Mouse (Mus musculus): Measurements from ENCODE around the gene Actn1. TPM values are rescaled to one million over a fixed set of nuclear protein-coding genes. Genes with fewer than 3 reads are reported as not detected.
A peak's percentile ranks its signal among the peaks of the same experiment; 100 is the strongest.

The Actn1 gene
- total RNA-seq, 2 experiments from 2014 or later: 46.3 to 57.4 TPM

DNA sequence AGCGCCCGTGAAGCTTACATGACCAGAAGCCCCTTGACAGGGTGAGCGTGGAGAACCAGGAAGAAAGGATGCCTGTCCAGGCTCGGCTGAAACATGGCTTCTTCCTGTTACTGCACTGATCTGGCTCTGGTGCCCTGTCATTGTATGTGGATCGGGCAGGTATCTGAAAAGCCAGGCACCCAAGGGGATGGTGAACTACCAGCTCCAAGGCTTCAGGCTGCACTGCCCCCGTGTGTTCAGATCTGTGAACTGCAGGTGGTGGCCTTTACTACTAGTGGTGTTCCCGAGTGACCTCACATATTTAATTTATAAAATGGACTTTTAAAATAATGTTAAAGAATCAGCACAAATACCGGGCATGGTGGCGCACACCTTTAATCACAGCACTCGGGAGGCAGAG is 62.8 kb downstream of the Actn1 start:
- DNase-seq (ENCODE audit: low spot score in 2 of 2): peak in 1 of 2 experiments; percentile 50

DNA sequence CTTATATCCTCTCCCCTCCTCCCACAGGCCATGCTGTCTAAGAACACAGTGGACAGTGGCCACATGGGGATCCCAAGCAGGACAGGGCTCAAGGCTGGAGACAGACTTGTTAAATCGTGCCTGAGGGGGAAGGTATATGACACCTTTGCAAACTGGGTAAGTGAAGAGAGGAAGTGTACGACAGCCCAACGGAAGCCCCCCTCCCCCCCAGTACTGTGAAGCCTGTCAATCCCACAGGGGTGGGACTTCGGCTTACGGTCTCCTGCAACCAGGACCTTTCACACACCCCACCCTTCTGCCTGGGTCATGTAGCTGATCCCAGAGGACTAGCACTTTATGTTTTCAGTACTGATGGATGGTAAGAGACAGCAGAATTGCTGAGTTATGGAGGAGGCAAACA is 68.4 kb downstream of the Actn1 start:
- no peak for DNase-seq (ENCODE audit: low spot score in 2 of 2)

DNA sequence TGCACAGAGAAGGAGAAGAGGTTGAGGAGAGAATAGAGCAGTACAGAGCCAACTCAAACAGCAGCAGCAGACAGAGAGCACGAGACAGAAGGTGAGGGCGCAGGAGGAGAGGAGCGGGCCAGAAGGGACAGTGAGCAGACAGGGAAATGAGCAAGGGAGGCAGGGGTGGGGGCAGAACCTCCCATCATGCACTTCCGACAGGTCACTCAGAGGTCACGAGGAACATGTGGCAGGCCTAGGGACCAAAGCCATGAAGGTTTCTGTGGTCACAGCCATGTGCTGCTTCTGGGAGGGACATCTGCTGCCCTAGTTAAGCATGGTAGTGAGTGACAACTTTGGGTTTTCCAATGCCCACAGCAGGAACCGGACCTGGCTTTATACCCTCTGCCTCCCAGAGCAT is 68.8 kb downstream of the Actn1 start:
- DNase-seq (ENCODE audit: low spot score in 2 of 2): no peak

DNA sequence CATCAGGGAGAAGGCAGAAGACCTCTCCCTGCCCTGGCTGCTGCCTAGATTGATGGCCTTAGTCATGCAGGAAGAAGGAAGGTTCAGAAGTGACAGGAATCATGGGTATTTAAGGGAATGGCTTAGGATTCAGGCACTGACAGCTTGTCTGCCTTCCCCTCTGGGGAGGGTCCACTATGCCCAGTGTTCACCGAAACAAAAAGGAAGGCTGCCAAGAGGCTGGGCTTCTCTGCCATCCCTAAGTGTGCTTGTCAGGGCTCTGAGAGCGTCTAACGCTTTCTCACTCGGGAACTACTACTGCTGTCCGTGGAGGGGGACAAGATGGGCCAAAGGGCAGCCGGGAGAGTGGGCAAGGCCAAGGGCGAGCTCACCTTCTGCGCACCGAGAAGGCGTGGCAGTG is 69.3 kb downstream of the Actn1 start:
- no peak for DNase-seq (ENCODE audit: low spot score in 2 of 2)

DNA sequence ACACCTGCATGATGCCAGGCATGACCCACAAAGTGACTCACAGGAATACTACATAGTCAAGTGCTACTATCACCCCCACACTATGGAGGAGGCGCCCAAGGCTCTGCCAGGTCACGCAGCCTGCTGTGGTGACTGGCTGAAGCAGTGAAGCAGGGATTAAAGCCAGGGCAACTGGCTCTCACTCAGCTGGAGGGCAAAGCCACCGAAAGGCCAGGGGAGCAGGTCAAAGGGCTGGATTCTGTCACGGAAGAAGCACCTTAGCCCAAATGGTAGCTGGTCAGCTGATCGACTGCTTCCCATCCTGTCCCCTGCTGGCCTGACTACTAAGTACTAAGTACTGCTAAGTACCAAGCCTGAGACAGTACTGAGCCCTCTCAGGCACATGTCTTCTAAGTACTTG is 76.1 kb downstream of the Actn1 start:
- no peak for DNase-seq (ENCODE audit: low spot score in 2 of 2)

DNA sequence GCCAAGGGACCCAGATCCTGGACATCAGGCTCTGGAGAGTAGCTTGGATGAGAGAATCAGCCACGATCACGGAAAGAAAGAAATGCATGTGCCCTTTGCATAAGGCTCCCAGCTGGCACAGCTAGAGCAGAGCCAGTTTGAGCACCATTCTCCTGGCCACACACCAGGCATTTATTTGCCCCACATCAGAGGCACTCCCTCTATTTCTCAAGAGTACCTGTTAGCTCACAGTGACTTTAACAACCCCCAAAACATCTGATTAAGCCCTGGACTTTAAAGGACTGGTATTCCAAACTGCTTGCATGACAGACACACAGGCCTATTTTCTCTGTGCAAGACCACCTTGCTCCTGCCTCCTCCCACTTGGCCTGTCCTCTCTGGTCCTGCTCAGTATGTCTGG is 78.3 kb downstream of the Actn1 start:
- no peak for DNase-seq (ENCODE audit: low spot score in 2 of 2)

DNA sequence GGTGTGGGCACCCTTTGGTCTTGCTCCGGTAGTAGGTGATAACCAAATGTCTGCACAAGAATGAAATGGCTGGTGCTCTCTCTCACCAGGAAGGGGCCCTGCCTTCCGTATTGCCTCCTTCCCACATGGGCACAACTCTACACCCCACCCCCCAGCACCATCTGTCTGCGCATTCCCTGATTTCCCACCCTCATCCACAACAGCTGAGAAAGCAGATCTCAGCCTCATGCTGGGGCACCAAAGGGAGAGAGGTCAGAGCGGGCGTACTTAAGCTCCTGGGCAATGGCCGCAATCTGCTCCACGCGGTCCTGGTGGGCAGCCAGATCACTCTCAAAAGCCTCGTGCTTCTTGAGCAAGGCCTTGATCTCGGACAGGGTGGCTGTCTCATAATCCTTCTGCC is 82.1 kb downstream of the Actn1 start:
- no peak for DNase-seq (ENCODE audit: low spot score in 2 of 2)

DNA sequence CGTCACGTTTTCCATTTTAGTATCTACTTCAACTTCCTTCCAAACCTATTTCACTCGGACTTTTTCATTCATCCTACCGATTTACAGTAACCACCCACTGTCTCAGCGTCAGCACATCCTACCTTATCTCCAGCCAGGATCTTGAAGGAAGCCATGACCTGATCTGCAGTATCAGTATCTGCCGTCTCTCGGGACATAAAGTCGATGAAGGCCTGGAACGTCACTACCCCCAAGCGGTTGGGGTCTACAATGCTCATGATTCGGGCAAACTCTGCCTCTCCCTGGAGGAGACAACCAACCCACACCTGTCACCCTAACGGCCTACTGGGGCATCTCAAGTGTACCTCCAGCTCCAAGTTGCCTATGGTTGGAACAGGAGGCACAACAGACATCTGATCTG is 91.4 kb downstream of the Actn1 start:
- DNase-seq (ENCODE audit: low spot score in 2 of 2): no peak

DNA sequence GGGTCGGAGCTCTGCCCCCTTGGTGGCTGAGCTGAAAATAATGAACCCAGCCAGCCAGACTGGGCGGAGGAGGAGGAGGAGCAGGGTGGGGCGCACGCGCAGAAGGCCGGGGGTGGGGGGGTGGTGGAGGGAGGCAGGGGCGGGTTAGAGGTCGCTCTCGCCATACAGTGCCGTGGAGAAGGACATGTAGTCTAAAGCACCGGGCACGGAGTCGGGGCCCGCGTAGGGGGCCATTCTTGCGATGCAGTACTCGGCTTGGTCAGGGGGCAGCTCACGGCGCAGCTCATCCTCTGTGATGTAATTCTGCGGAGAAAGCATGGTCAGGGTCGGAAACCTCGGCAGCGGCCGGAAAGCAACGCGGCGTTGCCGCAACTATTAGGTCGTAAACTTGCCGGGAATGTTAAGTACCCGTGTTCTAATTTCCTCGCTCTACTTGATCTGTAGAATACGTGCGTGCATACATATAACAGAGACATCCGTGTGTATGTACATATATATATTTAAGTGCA is 91.9 kb downstream of the Actn1 start:
- peak; percentile 62 to 85 for DNase-seq (ENCODE audit: low spot score in 2 of 2)

DNA sequence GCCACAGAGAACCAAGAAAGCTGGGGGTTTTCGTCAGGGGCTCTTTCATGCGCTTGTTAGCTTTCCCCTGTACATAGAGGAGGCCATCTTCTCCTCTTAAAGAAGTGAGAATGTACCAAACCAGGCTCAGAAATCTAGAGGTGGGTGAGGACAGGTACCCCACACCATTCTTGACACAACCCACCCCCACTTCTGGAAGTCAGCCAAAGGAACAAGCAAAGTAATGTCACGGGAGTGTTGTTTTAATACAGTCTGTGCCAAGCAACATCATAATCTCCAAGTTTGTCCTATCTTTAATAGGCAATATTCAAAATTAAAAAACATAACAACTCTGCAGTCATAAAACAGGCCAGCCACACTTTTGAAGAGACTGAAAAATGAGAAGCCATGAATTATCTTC is 92.8 kb downstream of the Actn1 start:
- DNase-seq (ENCODE audit: low spot score in 2 of 2): no peak

DNA sequence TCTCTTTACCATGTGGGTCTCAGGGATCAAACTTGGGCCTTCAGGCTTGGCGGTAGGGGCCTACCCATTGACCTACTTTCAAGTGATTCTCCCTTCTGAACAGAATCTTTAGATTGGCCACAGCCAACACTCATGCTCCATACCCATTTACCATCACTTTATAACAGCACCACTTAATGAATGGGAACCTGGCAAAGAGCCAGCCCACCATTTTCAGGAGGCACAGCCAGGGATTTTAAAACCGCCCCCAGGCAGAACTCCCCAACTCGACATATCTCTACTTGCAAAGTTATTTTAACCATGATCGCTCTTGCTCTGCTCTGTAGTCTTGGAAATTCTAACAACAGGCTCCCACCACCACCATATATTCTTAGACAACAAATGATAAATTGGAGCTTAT is 93.5 kb downstream of the Actn1 start:
- DNase-seq (ENCODE audit: low spot score in 2 of 2): no peak

DNA sequence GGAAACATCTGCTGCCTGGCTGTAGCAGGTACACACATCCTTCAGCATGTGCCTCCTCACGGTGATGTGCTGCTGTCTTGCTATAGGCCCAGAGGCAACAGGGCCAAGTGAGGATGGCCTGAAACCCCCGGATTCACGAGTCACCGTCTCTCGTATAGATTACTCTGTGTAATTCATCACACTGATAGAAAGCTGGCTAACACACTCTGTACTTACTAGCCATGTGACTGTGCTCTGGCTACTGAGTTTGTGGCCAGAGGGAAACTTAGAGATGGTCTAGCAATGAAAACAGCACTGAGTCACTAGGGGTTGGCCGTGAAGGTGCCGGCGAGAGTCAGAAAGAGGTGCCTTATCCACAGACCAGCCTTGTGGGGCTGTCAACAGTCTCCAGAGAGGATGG is 95.6 kb downstream of the Actn1 start:
- DNase-seq (ENCODE audit: low spot score in 2 of 2): no peak

DNA sequence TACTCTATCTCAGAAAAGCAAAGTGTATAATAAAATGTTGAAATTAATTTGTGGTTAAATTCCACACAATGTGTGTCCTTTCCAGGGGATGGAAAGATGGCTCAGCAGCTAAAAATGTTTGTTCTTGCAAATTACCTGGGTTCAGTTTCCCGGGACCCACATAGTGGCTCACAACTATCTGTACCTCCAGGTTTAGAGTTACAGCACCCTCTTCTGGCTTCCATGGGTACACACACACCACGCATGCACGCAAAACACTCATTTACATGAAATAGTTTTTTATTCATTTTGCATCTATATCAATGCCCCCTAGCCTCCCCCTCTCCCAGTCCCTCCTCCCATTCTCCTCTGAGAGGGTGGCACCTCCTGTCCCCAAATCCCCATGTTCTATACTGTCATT is 97.7 kb downstream of the Actn1 start:
- DNase-seq (ENCODE audit: low spot score in 2 of 2): no peak

DNA sequence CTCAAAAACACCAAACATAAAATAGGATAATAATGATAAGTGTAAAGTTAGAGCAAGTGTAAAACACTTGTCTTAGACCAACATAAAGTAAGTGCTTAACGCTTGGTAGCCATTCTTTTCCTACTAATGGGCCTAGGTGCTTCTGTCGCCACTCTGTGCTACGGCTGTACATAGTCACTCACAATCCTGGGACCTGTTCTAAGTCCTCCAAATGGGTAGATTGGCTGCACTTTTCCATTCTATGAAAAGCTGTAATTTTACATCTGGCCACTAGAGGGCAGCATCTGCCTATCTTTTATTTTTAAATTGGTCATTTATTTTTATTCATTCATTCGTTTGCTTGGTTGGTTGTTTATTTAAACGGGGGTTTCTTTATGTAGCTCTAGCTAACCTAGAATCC is 102.5 kb downstream of the Actn1 start:
- no peak for DNase-seq (ENCODE audit: low spot score in 2 of 2)

DNA sequence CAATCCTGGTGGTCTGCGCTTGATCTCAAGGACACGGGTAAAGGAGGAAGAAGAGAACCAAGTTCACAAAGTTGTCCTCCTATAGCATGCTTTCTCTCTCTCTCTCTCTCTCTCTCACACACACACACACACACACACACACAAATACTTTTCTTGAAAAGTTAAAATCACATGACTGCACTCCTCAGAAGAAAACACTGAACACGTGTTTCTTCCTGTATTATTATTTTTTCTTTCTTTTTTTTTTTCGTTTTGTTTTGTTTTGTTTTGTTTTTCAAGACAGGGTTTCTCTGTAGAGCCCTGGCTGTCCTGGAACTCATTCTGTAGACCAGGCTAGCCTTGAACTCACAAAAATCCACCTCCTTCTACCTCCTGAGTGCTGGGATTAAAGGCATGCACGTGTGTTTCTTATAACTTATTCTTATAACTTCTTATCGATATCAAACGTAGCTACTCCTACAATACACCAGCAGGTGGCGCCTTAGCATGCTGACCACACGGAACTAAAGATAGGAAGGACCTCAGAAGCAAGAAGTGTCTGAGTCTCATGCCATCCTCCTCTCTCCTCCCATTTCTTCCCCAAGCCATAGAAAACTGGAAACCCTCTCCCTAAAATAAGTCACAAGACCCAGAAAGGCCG is 106.4 kb downstream of the Actn1 start:
- peak in 1 of 2 experiments; percentile 63 for DNase-seq (ENCODE audit: low spot score in 2 of 2)

DNA sequence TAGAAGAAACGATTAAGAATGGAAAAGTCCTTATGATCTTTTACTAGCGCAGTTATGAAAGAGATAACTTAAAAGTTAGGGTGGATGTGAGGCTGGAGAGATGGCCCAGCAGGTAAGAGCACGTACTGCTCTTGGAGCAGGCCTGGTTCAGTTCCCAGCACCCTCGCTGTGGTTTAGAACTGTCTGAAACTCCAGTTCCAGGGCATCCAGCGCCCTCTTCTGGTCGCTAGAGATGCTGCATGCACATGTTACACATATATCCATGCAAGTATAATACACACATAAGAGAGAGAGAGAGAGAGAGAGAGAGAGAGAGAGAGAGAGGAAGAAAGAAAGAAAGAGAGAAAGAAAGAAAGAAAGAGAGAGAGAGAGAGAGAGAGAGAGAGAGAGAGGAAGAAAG is 107.1 kb downstream of the Actn1 start:
- no peak for DNase-seq (ENCODE audit: low spot score in 2 of 2)

DNA sequence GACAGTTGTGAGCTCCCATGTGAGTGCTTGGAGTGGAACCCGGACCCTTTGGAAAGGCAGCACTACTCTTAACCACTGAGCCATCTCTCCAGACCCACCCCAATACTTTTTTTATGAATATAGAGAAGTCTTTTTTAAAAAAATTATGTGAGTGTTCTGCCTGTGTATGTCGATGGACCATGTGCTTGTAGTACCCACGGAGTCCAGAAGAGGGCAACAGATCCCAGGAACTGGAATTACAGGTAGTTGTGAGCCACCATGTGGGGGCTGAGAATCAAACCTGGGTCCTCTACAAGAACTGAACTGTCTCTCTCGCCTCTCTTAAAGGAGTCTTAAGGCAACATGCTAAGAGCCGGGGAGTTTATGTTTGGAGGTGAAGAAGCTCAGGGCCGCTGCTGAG is 108.3 kb downstream of the Actn1 start:
- DNase-seq (ENCODE audit: low spot score in 2 of 2): no peak

DNA sequence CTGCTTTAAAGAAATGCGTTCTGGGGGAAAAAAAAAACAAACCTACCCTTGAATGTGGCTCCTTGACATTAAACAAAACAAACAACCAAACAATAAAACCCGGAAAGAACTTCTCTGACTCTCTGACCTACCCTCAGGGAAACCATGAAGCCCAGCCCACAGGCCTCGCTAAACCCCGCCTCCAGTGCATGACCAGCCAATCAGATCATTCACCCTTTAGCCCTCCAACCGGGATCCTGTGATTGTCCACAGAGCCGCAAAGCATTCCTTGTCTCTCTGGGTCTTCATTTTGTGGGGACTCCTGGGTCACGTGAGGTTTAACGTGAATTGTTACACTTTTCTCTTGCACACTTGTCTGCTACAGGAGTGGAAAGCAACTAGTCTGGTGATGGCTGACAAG is 109.5 kb downstream of the Actn1 start:
- no peak for DNase-seq (ENCODE audit: low spot score in 2 of 2)

DNA sequence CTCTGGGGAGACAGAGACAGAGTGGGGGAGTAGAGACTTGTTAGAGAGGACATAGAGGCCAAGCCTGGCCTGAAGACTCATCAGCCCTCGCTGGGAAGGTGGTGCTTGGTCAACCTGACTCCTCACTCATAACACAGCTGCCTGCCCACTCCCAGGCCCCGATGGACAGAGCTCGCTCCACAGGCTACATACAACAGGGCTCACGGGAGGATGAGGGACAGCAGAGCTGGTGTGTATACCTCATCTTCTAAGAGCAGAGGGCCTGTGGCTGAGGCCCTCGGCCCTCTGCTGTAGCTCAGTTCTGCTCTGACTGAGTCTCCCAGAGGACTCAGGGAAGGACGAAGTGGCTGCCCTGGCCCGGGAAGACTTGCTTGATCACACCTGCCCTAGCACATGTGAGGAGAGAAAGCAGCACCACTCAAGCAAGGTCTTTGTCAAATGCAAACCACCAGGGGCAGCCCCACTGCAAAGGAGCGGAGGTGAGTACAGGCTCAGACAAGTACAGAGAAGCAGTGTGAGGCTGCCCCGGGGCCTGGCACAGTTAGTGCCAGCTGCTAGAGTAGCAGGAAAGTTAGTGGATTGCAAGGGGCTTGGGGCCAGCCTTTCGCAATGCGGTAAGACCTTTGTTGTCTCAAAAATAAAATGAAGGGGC is 112.5 kb downstream of the Actn1 start:
- no peak for DNase-seq (ENCODE audit: low spot score in 2 of 2)

DNA sequence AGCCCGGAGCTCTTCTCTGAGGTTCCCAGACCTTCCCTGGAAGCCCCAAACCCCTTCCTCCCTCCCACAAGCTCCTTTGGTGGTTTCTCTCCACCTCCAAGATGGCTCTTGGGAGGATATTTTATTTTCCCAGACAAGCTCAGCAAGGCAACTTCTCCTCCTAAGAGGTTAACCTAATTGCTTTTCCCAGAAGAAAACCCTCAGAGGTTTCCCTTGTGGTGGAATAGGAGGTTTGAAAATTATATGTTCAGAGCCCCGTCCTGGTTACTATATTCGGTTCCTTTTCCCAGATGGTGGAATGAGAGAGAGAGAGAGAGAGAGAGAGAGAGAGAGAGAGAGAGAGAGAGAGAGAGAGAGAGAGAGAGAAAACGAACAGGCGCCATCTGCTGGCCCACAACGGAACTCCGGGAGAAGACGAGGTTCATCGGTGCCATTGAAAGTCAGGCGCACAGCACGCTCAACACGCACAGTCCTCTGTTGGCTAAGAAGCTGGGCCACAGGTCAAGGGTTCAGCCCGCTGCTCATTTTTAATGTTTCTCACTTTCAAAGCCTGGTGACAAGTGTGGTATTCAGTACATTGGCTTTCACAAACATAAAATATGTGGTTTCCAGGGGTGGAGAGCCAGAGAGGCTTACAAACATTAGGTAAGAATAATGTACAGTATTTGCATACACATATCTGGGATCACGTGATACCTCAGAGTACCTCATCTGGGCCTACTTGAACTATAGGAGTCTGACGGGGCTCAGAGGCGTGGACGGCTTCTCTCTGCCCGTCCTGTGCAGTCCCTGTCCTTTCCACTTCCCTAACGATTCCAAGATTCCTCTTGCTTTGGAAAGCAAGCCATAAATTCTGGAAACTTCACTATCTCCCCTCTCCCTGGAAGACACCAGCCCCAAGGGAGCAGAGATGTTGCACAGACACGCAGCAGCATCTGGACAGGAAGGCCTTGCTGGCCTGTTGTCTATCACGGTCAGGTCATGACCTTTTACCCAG is 113.6 kb downstream of the Actn1 start:
- DNase-seq (ENCODE audit: low spot score in 2 of 2): peak; percentile 48 to 79

DNA sequence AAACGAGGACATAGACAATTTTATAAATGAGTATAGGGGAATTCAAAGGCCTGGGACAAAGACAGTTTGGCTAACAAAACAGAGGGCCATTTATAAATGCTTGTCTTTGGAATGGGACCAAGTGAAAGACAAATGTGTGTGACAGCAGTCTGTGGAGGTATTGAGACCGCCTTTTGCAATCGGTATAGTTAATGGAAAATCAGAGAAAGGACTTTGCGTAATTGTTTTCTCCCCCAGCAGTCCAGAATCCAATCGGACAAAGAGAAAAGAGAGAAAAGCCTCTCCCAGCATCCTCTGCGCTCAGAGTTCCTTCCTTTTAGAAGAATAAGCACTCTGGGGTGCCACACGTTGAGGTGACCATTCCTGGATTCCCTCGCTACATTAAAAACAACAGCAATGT is 114.8 kb downstream of the Actn1 start:
- DNase-seq (ENCODE audit: low spot score in 2 of 2): no peak

DNA sequence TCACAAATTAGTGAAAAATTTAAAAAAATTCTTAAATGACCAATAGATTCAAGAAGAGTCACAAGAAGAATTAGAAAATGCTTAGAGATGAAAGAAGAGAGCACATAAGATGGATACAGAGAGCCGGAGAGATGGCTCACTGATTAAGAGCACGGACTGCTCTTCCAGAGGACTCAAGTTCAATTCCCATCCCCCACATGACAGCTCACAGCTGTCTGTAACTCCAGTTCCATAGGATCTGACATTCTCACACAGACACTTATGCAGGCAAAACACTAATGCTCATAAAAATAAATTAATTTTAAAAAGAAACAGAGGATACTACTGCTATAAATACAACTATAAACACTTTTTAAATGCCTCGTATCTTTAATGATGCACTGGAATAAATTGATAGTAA is 115.3 kb downstream of the Actn1 start:
- no peak for DNase-seq (ENCODE audit: low spot score in 2 of 2)

All from gastrocnemius, postnatal 4 days (tissue).